Comparison of ENCODE assay signal across 8 mouse cellular contexts in the genomic region with DNA sequence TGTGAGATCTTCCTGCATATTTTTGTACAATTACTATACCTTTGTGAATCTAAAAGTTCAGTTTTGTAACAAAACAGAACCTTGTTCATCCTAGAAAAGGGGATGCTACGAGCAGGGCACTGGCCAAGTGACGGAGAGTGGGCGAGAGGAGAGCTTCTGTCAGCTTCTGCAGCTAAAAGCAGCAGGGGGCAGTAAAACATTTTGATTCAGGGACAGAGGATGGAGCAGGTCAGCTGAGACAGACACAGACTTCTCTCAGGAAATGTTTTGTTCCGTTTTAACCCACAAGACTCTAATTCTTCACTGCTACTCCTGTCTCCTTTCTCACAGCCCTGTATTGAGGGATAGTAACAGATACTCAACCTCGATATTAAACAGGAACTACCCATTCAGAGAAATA. TPM values are rescaled to one million over a fixed set of nuclear protein-coding genes. Genes with fewer than 3 reads are reported as not detected.
DNase-seq lines count a peak whose midpoint lies in the region; ATAC-seq and TF ChIP-seq lines count a peak whose summit lies in the region.

No protein-coding gene starts in this region.

- H3K9ac ChIP-seq in forebrain, embryonic 16.5 days (replicated peaks; ENCODE audit: low read depth, low read length), result no peak overlapping the region

- no peak overlapping the region for H3K4me2 ChIP-seq in forebrain, embryonic 16.5 days (ENCODE audit: low read length)

- peak; percentile 42 for TF ChIP-seq CTCF in gastrocnemius, adult 2 months (IDR thresholded peaks at IDR 0.05)

- intact Hi-C loops in gastrocnemius, adult 2 months (cut with DNase I), result no loop called here

- no peak overlapping the region for H3K4me3 ChIP-seq in gastrocnemius, adult 2 months
- H3K4me3 ChIP-seq in forebrain, embryonic 16.5 days (replicated peaks; ENCODE audit: low read length), result no peak overlapping the region

- peak; percentile 57; the same call in 1 of the 2 replicates for ATAC-seq in forebrain, embryonic 16.5 days
- peak; percentile 69 for ATAC-seq in megakaryocyte progenitor cell, adult 5-6 weeks (replicated peaks; ENCODE audit: poor library complexity)

- H3K9me3 ChIP-seq in forebrain, embryonic 16.5 days (ENCODE audit: control insufficient read depth, low read length), result no peaks in the 10 kb centered on the region

- 37% methylated on average over 5 of the region's 5 CpGs for WGBS in forebrain, embryonic 16.5 days

- H3K36me3 ChIP-seq in forebrain, embryonic 16.5 days (ENCODE audit: control insufficient read depth, insufficient read depth), result no peaks in the 10 kb centered on the region

- no peak overlapping the region for H3K27ac ChIP-seq in gastrocnemius, adult 2 months
- H3K27ac ChIP-seq in forebrain, embryonic 16.5 days (ENCODE audit: low read length), result no peak overlapping the region

- no peaks in the 10 kb centered on the region for H3K27me3 ChIP-seq in forebrain, embryonic 16.5 days (replicated peaks; ENCODE audit: control insufficient read depth, insufficient read depth, low read length)

- no peak for DNase-seq in gastrocnemius, adult 2 months
- DNase-seq in gastrocnemius, adult 8-10 months (ENCODE audit: low spot score in 2 of 2), result no peak
- DNase-seq in ovary, postnatal 36 days (ENCODE audit: low spot score), result peak; percentile 2
- no peak for DNase-seq in ovary, adult 18-20 months (ENCODE audit: low spot score)
- no peak for DNase-seq in thymus, postnatal 0 days (ENCODE audit: low spot score)
- no peak for DNase-seq in adrenal gland, postnatal 25 days

- H3K4me1 ChIP-seq in forebrain, embryonic 16.5 days (replicated peaks; ENCODE audit: control insufficient read depth, insufficient read depth, low read length), result no peaks in the 10 kb centered on the region

RNA-seq across cellular contexts. Expression of a gene that starts 55.1 kb away (rescaled TPM):
- total RNA-seq in gastrocnemius, adult 2 months (2021), result 1 to 10 TPM in 1 of 2 experiments, under 1 TPM in 1; 0.64 to 1.4 TPM
- 1 to 10 TPM in 1 of 4 experiments, under 1 TPM in 3; 0.43 to 2.1 (median 0.65) TPM for total RNA-seq in gastrocnemius, adult 8-10 months (2022)
- polyA plus RNA-seq in forebrain, embryonic 16.5 days (2015; fragmentation: Nextera tagmentation; extraction: Ambion mirVana), result 10.3 and 13.5 TPM in 2 replicates
- total RNA-seq in megakaryocyte progenitor cell, adult 5-6 weeks (2015), result not detected in 2 replicates
- total RNA-seq in megakaryocyte progenitor cell, adult 5-6 weeks (2017), result not detected in 2 replicates
- 0.69 and 1.1 TPM in 2 replicates for polyA plus RNA-seq in thymus, postnatal 0 days (2015; fragmentation: Nextera tagmentation; extraction: Ambion mirVana)
- total RNA-seq in adrenal gland, postnatal 25 days (2021), result 33.5 and 45.5 TPM in 2 replicates

Comparison
In these comparisons a context has a peak if more than half of its experiments do, and no peak if none do; other contexts are left out.
1. RNA of a gene that starts 55.1 kb away (total RNA-seq): 33.5 to 45.5 TPM in adrenal gland, postnatal 25 days; 0.64 to 1.4 TPM in gastrocnemius, adult 2 months, 0.43 to 2.1 TPM in gastrocnemius, adult 8-10 months and not detected in megakaryocyte progenitor cell, adult 5-6 weeks; every median in the first group is over 10 times any median in the second.